Mouse (Mus musculus): ENCODE results near the gene Zfp69.

The Zfp69 gene

GRCm38 (mm10) chr4:120885208-120886120, 66.0 kb downstream of the Zfp69 start:
- peak; percentile 32 for DNase-seq (ENCODE audit: low spot score)

DNA sequence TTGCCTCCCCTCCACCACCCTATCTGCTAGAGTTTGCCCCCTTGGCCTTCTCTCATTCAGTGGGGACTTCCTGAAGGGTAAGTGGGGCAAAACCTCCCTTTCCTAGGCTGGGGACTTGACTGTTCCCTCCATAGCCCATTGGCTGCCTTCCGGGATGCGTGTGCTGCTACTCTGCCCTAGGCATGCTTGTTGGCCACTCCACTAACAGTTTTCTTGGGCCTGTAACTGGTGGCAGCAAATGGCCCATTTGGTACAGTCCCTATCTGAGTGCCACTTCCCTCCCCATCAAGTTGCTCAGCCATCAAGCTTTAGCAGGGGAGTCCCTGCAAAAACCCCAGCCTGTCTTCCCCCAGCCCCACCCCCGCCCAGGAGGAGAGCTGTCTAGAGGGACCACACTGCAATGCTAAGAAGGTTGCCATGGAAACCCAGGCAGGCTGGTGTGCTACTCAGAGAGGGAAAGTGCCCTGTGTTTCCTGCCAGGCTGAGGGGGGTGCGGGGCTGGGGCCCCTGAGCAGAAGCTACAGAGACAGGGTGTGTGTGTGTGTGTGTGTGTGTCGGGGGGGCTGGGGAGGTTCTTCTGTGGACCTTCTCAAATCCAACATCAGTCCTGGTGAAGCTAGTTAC, 69.4 kb downstream of the Zfp69 start:
- DNase-seq (ENCODE audit: low spot score): peak; percentile 58

- DNase-seq (ENCODE audit: low spot score): no peak
Observed at GRCm38 (mm10) chr4:120880731-120881432, 70.6 kb downstream of the Zfp69 start.
